In genomic region chr5:105063321-105063720, GRCm38 (mm10) we compare ENCODE assay signal across 13 mouse cellular contexts.
"Had no signal": no experiment of that assay in that cellular context is flagged by ENCODE, and none has a peak within 500 bp of the region (broad histone marks: within the 10 kb centered on the region; RNA-seq: fewer than 3 reads in every experiment).

No protein-coding gene starts in this region.

- H3K27ac ChIP-seq: kidney, postnatal 0 days; limb, embryonic 12.5 days; limb, embryonic 15.5 days; liver, embryonic 14.5 days; macrophage; midbrain, embryonic 12.5 days had no signal

- H3K27me3 ChIP-seq: limb, embryonic 12.5 days; limb, embryonic 15.5 days; midbrain, embryonic 12.5 days had no signal

- H3K4me1 ChIP-seq: limb, embryonic 12.5 days; limb, embryonic 15.5 days; midbrain, embryonic 12.5 days had no signal

- DNase-seq: kidney, adult 2 months; kidney, postnatal 25 days; layer of hippocampus, postnatal 36 days; left cerebral cortex, postnatal 4 days; liver, postnatal 0 days; lung, embryonic 14.5 days had no signal

- H3K36me3 ChIP-seq: limb, embryonic 12.5 days; limb, embryonic 15.5 days; midbrain, embryonic 12.5 days had no signal

- H3K4me3 ChIP-seq: limb, embryonic 12.5 days; limb, embryonic 15.5 days; midbrain, embryonic 12.5 days; myocyte had no signal
